Mouse (Mus musculus) Muller cell, postnatal 12 days (primary cell): ENCODE measurements around the gene Acp5.
"Not testable (repeated sequence)": the region's sequence is repeated elsewhere in the genome, so short reads cannot be mapped to it uniquely, and the experiment has no call there.

Experiments
- DNase-seq: peaks from one replicate; pipeline ENCODE4 v3.0.0-alpha.2; 2015; ENCODE audit errors: inconsistent ontology term

The Acp5 gene

DNA sequence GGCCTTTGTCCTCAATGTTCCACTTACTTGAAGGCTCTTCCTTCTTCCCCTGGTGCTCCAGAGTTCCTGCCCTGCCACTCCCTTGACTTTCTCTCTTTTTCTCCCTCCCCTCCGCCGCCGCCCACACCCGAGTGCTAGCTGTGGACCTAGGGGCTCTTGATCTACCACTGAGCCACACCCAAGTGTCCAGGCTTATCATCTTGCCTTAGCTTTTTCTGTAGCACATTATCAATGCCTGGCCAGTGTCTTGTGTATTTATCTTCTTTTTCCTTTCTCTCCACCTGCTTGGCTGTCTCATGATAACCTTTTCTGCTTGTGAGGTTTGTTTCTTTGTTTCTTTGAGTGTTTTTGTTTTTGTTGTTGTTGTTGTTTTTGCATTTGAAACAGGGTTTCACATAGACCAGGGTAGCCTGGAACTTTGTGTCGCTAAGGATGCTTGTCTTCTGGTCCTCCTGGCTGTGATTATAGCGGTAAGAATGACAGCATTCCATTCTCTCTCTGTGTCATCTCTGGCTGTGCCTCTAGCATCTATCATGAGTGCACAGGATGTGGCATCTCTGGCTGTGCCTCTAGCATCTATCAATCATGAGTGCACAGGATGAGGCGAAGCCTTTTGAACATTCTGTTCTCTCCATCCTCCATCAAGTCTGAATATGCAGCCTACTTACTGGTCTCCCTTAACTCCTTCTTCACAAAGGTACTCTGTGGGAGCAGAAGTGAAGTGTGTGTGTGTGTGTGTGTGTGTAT is at the start of gene Acp5:
Gene Acp5, minus strand, starts transcription at position 68 of the 747 bp plus-strand sequence.
- no peak for DNase-seq

DNA sequence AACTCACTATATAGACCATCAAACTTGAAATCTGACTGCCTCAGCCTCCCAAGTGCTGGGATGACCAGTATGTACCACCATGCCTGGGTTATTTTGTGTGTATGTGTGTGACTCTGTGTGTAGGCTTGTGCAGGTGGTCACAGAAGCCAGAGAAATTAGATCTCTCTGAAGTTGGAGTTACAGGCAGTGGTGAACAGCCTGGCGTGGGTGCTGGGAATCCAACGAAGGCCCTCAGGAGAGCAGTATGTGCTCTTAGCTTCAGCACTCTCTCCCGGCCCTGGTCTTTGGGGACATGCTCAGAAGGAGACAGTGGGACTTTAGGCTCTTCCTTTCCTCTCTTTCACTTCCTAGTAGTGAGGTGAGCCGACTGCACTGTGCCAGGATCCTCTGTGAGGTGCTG is 36.8 kb upstream of the Acp5 start:
- DNase-seq, result no peak

DNA sequence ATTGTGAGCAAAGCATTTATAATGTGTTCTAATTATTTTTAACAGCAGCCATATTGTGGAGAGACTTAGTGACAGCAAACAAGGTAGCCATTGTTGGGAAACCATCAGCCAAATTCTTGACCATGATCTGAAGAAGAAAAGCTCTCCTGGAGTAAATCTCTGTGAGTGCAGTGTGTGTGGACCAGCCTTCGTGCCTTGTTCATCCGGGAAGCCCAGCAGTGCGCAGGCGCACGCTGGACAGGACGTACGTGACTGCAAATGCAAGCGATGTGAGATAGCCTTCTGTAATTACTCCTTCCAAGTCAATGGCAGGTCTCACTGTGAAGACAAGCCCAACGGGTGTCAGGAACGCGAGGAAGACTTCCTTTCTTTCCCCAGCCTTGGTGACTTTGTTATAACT is 33.8 kb upstream of the Acp5 start:
- no peak for DNase-seq

DNA sequence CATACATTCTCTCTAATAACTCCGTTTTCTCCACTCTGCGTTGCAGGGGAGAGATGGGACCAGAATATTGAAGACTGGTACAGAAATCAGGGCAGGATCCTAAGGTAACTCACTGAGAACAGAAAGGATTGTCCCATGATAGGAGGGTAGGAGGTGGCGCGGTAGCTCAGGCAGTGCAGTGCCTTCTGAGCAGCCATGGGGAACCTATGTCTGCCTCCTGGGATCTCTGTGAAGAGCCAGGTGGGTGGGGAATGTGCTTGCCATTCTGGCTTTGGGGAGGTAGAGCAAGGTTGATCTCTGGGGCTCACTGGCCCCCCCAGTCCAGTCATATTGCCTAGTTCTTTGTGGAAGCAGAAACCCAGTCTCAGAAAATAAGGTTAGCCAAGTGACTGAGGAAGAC is 32.2 kb upstream of the Acp5 start:
- DNase-seq, result no peak

DNA sequence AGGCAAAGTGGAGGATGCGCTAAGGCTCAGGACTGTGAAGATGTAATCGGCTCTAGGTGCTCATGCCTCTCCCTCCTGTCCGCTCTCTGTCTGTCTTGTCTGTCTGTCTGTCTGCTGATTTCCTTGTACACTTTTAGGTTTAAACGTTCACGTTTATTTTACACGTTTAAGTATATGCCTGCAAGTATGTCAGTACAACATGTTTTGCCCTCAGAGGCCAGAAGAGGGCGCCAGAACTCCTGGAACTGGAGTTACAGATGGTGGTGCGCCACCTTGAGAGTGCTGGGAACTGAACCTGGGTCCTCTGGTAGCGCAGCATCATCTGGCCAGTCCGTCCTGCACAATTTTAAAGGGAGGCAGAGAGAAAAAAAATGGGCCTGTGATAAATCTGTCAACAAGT is 31.2 kb upstream of the Acp5 start:
- DNase-seq, result no peak

DNA sequence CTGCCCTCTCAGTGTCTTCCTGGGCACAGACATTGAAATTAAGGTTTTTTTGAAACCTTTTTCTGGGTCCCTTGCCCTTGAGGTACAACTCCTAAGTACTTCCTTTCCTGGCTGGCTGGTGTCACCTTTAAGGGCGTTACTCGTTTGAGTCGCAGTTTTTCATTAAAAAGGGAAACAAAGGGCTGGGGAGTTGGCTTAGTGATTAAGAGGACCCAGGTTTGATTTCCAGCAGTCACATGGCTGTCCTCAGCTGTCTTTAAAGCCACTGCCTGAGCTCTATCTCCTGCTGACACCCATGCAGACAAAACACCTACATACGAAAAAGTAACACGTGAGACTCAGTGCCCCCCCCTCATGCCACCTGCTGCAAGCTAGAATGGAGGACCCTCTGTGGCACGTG is 30.5 kb upstream of the Acp5 start:
- DNase-seq, result no peak

DNA sequence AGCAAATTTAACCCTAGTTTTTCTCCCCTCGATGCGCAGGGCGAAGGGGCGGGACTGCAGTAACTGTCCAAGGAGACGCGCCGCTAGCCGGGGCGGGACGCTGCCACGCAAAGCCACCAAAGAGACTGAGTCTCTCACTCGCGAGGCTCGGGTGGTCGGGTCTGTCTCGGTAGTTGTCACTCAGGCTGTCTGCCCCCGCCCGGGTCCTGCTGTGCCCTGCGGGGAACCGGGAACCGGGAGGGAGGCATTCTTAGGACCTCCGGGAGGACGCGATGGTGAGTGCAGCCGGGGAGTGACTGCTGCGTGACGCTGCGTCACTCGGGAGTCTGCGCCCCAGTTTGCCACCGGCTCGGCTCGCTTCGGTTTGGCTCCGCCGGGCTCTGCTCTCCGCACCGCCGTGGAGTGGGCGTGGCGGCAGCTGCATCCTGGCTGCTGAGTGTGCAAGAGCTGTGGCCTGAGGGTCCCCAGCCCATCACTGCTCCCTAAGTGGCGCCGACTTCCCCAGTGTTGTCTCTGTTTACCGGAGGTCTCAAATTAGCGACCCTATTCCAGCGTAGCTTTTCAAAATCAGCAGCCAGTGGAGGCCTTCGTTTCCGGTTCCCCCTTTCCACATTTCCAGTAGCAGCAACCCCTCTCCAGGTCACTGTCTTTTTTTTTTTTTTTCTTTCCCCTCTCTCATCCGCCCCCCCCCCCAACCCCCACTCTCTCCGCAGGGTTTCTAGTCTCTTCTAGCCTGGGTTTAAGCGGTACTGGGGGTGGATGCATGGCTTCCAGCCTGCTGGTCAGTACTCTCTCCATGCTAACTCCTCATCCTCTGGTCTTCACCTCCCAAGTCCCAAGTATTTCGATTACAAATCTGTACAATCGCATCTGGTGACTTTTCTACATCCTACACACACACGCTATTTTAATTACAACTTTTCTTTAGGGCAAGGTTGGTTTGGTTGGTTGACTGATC is 29.5 kb upstream of the Acp5 start:
- DNase-seq, result peak; percentile 72

DNA sequence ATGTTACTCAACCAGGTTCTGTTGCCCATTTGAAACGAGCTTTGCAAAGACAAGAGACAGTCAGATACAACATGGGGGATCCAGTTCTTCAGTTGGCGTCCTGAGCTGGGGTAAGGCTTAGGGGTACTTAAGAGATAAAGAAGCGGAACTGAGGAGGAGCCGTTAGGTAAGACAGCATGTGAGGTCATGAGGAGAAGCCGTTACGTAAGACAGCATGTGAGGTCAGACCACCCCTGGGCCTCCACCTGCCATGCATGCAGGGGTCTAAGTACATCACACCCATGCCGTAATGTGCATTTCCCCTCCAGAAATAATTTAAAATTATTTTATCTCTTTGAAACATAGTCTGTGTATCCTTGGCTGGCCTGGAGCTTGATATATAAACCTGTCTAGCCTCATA is 27.4 kb upstream of the Acp5 start:
- no peak for DNase-seq

DNA sequence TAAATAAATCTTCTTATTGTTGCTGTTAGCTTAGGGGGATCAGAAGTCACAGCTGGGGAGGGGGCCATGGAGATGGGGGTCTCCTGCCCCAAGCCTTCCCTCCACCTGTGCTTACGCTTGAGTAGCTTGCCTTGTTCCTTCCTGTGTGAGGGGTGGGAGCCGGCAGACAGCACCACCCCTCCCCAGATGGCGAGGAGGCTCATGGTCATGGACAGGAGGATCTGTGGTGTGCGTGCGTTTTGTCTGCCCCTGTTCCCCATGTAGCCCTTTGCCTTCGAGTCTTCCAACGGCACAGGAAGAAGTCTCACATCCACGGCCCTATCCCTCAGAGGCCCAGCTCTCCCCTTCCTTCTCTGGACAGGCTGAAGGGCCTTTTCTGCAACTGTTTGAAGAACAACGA is 26.8 kb upstream of the Acp5 start:
- no peak for DNase-seq

DNA sequence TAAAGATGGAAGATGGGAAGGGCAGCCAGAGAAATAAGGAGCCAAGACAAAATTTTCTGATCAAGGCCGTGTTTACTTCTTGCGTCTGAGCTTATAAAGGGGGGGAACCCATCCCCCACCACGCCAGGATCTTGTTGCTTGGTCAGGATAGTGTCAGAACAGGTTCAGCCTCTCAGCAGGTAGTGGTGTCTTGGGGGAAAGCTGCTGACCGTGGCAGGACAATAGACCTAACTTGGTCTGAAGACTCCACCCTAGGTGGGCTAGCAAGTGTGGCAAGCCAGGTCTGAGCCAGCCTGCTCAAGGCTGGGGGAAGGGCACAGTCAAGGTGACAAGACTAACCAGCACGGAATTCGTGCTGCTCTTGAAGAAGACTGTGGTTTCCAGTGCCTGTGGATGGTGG is 25.8 kb upstream of the Acp5 start:
- no peak for DNase-seq

DNA sequence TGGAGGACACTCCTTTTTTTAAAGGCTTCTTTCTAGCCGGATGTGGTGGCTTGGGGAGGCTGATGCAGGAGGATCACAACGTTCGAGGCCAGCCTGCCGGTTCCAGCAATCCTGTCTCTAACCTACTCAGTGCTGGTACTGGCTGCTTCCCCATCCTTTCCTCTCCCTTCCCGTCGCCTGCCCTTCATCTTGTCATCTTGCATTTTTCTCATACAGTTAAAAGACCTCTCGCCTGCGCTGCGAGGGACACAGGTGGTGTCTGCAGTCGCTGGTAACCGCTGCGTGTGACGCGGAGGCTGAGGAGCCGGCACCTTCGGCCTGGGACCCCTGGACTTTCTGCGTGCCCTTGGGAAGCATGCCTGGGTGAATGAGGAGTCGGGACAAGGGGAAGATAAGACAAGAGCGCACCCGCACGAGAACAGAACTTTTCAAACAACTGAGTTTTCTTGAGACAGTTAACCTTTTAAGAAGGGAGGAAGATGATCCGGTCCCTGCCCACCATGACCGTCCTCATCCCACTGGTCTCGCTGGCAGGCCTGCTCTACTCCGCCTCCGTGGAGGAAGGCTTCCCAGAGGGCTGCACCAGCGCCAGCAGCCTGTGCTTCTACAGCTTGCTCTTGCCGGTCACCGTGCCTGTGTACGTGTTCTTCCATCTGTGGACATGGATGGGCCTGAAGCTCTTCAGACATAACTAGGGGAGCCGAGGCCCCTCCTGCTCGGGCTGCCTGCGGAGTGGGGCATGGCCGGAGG is 22.2 kb upstream of the Acp5 start:
- DNase-seq, result no peak

DNA sequence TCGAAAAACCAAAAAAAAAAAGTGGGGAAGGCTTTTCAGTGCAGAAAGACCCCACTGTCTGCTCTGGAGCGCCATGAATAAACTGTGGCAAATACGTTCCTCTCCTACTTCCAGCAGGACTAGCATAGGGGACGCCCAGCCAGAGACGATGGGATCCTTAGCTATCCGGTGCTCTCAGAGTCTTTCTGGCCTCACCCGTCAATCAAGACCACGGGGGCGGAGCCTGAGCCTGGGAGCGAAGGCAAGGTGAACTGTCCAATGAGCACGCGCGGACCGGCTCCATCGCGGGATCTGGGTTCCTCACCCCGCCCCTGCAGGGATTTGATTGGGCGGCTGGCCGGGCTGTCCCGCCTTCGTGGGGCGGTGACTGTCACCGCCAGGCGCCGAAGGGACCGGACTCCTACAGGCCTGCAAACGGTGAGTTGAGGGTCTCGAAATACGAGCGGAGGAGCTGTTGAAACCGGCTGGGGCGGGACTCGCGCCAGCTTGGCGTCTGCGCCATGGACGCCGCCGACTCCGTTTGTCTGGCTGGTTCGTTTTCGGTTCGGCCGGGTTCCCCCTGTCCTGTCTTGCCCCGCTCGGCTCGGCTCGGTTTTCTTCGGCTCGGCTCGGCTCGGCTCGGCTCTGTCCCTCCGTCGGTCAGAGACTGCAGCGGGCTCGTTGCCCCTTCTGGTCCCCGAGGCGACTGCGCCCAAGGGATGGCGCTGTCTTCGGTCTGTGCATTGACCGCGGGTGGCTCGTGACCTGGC is 21.2 kb upstream of the Acp5 start, which contains the start of gene Pigyl:
Gene Pigyl, plus strand, starts transcription at position 350 of the 749 bp plus-strand sequence.
- peak; percentile 99 for DNase-seq

DNA sequence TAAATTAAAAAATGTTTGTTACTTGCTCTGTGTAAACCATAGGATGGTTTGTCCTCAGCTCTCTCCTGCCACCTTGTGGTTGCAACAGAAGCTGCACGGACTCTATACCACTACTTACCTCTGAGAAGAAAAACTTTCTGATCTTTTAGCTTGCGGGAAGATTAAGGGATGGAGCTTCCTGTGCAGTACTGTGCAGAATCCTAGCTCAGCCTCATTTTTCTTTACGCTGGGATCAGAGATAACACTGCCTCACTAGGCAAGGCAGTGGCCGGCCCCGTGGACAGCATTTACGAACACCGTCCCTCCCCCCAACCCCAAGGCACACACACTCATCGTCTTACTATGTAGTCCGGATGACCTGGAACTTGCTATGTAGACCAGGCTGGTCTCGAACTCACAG is 20.1 kb upstream of the Acp5 start:
- DNase-seq, result peak; percentile 45

DNA sequence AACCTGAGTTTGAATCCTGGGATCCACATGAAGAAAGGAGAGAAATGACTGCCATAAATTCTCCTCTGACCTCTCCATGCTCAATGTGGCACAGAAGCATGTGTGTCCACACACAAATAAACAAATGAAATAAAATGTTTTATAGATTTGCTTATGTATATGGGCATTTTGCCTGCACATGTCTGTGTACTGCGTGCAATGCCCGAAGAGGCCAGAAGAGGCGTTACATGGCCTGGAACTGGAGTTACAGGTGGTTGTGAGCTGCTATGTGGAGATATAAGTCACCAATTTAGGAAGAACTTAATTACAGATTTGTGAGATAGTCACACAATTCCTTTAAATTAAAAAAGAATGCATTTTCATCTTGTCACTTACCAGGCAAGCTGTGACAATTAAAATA is 18.3 kb upstream of the Acp5 start:
- no peak for DNase-seq

DNA sequence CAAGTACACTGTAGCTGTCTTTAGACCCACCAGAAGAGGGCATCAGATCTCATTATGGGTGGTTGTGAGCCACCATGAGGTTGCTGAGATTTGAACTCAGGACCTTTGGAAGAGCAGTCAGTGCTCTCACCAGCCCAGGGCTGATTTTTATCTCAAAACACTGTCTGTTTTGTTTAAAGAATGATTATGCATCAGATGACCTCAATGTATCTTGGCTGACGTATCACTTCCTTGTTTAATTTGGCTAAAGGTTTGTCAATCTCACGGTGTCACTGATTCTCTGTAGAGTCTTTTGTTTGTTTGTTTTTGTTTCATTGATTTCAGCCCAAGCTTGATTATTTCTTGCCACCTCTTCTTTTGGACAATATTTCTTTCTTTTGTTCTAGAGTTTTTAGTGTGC is 15.4 kb upstream of the Acp5 start:
- DNase-seq, result no peak

DNA sequence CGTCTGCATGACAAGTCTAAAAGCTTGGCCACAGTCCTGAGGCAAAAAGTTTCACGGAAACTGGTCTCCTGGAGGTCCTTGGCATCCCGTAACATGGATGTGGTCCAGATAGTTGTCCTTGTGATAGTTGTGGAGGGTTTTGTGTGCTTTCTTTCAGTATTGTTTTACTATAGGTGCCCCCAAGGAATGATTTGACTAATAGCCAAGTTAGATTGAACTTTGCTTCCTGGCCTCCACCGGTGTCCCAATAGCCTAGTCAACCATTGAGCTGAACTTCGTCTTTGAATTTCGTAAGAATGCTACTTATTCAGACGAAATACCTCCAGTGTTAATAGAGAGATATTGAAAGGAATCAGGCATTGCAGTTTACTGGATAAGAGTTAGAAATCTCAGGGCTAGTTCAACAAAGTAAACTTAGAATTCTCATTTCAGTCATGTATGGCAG is 14.8 kb upstream of the Acp5 start:
- not testable (repeated sequence) for DNase-seq

DNA sequence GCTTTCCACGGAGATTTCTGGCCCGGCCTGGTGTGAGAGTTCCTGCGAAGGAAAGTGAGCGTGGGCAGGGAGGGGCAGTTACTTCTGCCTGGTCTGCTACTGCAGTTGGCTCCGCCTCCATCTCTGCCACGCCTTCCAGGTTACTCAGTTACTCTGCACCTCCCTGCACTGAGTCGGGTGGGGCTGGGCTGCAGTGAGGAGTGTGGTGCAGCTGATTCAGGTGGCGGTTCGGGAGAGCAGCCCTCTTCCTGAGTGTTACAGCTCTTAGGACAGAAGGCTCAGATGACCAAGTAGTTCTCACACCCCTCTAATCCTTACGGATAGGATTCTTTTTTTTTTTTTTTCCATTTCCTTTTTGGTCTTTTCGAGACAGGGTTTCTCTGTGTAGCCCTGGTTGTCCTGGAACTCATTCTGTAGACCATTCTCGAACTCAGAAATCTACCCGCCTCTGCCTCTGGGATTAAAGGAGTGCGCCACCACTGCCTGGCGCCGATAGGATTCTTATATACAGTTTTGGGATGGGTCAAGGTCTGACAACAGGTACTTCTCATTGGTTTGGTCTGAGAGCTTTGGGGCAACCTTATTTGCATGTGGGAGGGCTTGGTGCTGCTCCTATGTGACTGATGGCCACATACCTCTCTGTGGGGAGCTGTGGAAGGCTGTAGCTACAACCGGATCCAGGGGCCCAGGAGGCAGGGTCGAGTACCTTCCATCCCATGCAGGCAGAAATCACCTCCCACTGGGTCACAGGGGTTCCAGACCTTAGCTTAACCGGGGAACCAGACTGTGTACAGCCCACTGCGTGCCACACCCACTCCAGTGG is 14.1 kb upstream of the Acp5 start:
- no peak for DNase-seq

DNA sequence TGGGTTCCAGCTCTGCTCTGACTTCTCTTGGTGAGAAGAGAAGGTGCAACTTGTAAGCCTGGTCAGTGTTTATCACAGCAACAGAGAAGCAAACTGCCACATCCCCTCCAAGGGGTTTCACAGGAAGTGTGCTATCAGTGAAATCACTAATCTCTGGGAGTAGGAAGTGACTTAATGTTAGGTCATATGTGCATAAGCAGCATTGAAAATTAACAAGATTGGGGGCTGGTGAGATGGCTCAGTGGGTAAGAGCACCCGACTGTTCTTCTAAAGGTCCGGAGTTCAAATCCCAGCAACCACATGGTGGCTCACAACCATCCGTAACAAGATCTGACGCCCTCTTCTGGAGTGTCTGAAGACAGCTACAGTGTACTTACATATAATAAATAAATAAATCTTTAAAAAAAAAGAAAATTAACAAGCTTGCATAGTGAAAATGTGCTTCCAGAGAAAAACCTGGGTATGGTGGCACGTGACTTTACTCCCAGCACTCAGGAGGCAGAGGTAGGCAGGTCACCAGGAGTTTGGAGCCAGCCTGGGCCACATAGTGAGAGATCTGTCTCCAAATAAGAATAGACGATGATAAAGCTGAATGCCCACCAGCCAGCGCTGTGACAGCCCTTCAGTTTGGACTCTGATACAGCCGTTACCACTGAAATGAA is 8.9 kb upstream of the Acp5 start:
- DNase-seq, result no peak

DNA sequence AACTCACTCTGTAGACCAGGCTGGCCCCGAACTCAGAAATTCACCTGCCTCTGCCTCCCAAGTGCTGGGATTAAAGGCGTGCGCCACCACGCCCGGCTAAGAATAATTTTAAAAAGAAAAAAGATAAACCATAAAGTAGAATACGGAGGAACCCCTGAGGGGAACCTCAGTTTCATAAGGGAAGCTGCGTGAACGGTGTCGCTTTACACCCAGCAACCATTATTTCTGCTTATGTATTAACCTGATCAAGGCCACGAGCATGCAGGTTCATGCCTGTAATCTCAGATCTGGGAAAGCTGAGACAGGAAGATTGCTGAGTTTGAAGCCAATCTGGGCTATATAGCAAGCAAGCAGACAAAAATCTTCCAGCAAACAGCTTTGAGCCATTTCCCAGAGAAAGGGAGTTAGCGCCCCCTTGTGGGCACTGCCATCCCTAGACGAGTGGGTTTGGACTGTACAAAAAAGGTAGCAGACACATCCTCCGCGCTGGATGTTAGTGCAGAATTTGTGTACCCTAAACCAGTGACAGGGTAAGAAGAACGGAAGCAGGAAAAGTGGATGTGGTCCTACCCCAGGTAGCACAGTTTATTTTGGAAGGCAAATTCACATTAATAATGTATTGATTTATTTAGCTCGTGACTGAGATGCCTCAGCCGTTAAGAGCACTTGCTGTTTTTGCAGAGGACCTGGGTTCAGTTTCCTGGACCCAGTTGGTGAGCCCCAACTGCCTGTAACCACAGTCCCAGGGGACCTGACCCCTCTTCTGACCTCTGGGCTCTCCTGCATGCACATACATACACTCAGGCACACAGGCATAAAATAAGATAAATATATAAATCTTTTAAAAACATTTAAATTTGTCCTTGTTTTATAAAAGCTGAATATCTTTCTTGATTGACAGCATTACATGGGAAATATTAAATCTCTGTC is 7.9 kb upstream of the Acp5 start:
- peak; percentile 68 for DNase-seq
